Comparison of ENCODE assay signal across 26 mouse cellular contexts in genomic region chr17:45260421-45260820, GRCm38 (mm10).
"Had no signal": no experiment of that assay in that cellular context is flagged by ENCODE, and none has a peak within 500 bp of the region (broad histone marks: within the 10 kb centered on the region; RNA-seq: fewer than 3 reads in every experiment).

No protein-coding gene starts in this region.

- H3K27ac ChIP-seq: embryonic facial prominence, embryonic 10.5 days; embryonic facial prominence, embryonic 12.5 days; embryonic facial prominence, embryonic 13.5 days; embryonic facial prominence, embryonic 15.5 days; forebrain, embryonic 10.5 days; forebrain, embryonic 12.5 days; forebrain, embryonic 13.5 days; forebrain, embryonic 15.5 days; gastrocnemius, adult 2 months; heart, adult 2 months had no signal

- H3K9me3 ChIP-seq: embryonic facial prominence, embryonic 10.5 days; embryonic facial prominence, embryonic 12.5 days; embryonic facial prominence, embryonic 13.5 days; embryonic facial prominence, embryonic 15.5 days; forebrain, embryonic 10.5 days; forebrain, embryonic 12.5 days; forebrain, embryonic 13.5 days; forebrain, embryonic 15.5 days had no signal

- H3K27me3 ChIP-seq: embryonic facial prominence, embryonic 12.5 days; embryonic facial prominence, embryonic 13.5 days; forebrain, embryonic 12.5 days; forebrain, embryonic 13.5 days; forebrain, embryonic 15.5 days had no signal

- ATAC-seq: forebrain, embryonic 13.5 days; forebrain, embryonic 14.5 days; forebrain, embryonic 15.5 days; forebrain, embryonic 16.5 days; forebrain, postnatal 0 days had no signal

- H3K4me2 ChIP-seq: embryonic facial prominence, embryonic 12.5 days; embryonic facial prominence, embryonic 13.5 days; embryonic facial prominence, embryonic 15.5 days; forebrain, embryonic 12.5 days; forebrain, embryonic 13.5 days; forebrain, embryonic 15.5 days had no signal

- H3K9ac ChIP-seq: embryonic facial prominence, embryonic 12.5 days; embryonic facial prominence, embryonic 13.5 days; embryonic facial prominence, embryonic 15.5 days; forebrain, embryonic 12.5 days; forebrain, embryonic 13.5 days; forebrain, embryonic 15.5 days; forebrain, postnatal 0 days had no signal

- DNase-seq: cerebellum, adult 8-10 months; cerebellum, adult 9-10 months; cerebellum, adult 9-11 months; cerebellum, postnatal 10 days; cerebellum, postnatal 14 days; cerebellum, postnatal 25 days; cerebellum, postnatal 36 days; embryo, embryonic 11 days; forebrain, postnatal 0 days; gastrocnemius, adult 2 months; gastrocnemius, postnatal 10 days; gastrocnemius, postnatal 14 days; gastrocnemius, postnatal 25 days; gastrocnemius, postnatal 36 days; heart, adult 2 months had no signal

- H3K4me3 ChIP-seq: embryonic facial prominence, embryonic 10.5 days; embryonic facial prominence, embryonic 12.5 days; embryonic facial prominence, embryonic 13.5 days; embryonic facial prominence, embryonic 15.5 days; erythroblast, embryonic 14.5 days; forebrain, embryonic 10.5 days; forebrain, embryonic 12.5 days; forebrain, embryonic 13.5 days; forebrain, embryonic 15.5 days; gastrocnemius, adult 2 months; heart, adult 2 months had no signal

- H3K36me3 ChIP-seq: embryonic facial prominence, embryonic 10.5 days; embryonic facial prominence, embryonic 12.5 days; embryonic facial prominence, embryonic 13.5 days; embryonic facial prominence, embryonic 15.5 days; forebrain, embryonic 10.5 days; forebrain, embryonic 12.5 days; forebrain, embryonic 15.5 days had no signal

- H3K4me1 ChIP-seq: forebrain, embryonic 12.5 days; forebrain, embryonic 13.5 days; forebrain, embryonic 15.5 days had no signal
